Mouse (Mus musculus) liver, embryonic 14.5 days (tissue): ENCODE measurements at regions not wholly inside any gene's neighbourhood (a gene's known extent, or its start where the extent isn't known, plus 50 kb on each side); places are given as distances from the start of the nearest gene placed in this dataset.

Experiments
- CTCF ChIP-seq: IDR thresholded peaks from 2 replicates; pipeline ENCODE4 v1.5.1; 2016; ENCODE audit warnings: antibody characterized with exemption, low read depth, control low read depth
- EP300 ChIP-seq: IDR thresholded peaks from 2 replicates; pipeline ENCODE4 v1.6.1; 2016; ENCODE audit warnings: antibody characterized with exemption, low read depth

DNA sequence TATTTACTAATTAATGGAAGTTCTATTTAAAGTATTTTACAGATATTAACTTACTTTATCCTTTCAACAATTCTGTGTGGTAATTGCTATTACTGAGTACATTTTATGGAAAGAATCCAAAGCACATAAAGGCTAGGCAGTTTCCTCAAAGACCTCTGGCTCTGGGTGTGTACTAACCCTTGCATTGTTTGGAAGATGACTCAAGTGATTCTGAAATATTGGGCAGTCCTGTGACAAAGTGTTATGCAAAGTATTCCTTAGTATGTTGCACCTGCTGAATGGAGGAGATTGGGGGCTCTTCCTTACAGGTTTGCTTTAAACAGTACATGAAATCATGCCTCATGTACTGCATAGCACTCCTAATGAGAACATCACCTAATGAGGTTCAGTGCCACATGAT is 231.4 kb downstream of the 9330182O14Rik start:
- no peak for TF ChIP-seq CTCF
- TF ChIP-seq EP300, result no peak
